Mouse (Mus musculus) fibroblast of lung, adult 2 months (primary cell): ENCODE measurements around the gene Slc12a1.

Experiments used
- DNase-seq: peaks from one replicate; pipeline ENCODE4 v3.0.0-alpha.2; 2011; ENCODE audit warnings: low read depth

Slc12a1 gene

GRCm38 (mm10) chr2:125208894-125209596 lies 56.7 kb downstream of the Slc12a1 start:
- no peak for DNase-seq

- no peak for DNase-seq
Measured at GRCm38 (mm10) chr2:125211831-125212510, 59.7 kb downstream of the Slc12a1 start.

- DNase-seq: peak; percentile 36
Measured at GRCm38 (mm10) chr2:125214592-125214991, 62.3 kb downstream of the Slc12a1 start.

DNA sequence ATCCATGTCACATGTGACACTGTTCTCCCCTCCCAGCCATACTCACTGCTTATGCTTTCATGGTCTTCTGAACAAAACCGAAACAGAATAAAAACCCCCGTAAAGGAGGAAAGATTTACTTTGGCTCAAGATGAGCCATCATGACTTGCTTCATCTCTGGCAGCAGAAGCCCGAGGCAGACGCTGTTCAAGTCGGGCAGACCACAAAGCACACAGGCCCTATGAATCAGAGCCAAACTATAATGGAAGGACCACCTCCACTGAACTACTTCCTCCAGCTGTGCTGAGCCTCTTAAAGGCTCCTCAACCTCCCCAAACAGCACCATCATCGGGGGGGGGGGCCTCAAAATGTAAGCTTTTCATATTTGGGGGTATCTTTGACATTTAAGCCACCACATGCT lies 65.0 kb downstream of the Slc12a1 start:
- DNase-seq: no peak

- no peak for DNase-seq
Measured at GRCm38 (mm10) chr2:125218566-125218965, 66.3 kb downstream of the Slc12a1 start.

DNA sequence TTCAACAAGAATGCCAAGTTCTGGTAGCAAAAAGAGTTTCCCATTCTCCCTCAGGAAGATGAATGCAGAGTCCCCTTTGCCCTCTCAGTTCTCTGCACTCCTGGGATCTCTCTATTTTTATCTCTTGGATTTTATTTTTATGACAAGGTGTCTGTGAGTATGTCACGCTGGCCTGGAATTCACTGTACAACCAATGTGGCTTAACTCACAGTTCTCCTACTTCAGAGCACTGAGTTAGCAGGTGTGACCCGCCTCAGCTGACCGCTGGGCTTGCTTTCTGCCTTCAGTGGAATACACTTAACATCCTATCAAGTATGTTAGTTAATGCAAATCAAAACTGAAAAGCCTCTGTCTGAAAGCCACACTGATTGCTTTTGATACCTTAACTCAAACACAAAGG lies 67.0 kb downstream of the Slc12a1 start:
- DNase-seq: no peak

- DNase-seq: no peak
Measured at GRCm38 (mm10) chr2:125221673-125222072, 69.4 kb downstream of the Slc12a1 start.

DNA sequence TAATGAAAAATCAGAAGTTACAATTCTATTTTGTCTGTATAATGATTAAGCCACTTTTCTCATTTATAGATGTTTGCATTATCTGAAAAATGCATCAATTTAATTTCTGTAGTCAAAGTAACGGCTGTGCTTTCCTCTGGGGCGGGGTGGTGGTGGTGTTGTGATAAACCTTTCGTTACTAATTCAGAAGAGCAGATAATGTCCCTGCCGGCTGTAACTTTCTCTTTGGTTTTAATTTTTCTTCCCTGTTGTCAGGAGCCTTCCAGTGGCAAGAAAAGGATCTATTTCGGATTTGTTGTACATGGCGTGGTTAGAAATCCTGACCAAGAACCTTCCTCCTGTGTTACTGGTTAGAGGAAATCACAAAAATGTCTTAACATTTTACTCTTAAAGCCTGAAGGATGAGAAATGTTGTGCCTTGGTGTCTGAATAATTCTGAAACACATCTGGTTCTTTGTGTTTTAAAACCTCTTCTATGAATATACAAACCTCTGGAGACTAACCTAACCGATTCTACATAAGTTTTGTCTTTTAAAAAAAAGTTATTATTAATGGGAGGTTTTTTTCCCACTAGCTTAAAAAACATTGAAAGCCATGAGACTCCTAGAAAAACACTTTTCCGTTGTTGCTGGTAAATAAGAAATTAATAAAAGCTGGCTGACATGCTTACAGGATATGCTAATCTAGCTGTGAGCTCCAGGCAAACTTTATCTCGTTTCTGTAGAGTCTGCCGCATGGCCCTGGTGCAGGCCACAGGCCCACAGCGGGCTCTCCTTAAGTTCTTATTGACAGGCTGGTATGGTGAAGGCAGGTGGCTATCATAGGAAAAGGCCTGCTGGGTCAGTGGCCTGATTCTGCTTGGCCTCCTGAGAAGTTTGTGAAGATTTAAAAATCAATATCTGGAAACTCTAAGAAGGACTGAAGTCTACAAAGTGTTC lies 76.4 kb downstream of the Slc12a1 start:
- no peak for DNase-seq

DNA sequence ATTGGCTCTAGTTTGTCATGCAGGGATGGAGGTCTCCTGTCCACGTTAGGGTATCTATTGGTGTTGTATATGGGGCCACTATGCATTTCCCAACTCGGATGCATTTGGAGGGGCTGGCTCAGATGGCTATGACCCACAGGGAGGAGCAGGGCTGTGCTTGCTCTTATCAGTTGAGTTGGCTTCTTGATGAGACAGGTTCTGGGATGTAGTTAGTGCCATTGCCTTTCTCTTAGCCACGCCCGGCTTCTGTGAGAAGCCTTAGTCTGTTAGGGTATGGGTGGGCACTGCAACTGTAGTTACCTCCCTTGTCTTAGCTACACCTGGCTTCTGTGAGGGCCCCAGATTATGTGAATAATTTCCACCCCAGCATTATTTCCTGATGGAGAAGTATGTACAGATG lies 79.9 kb downstream of the Slc12a1 start:
- no peak for DNase-seq

GRCm38 (mm10) chr2:125233537-125233936 lies 81.2 kb downstream of the Slc12a1 start:
- no peak for DNase-seq

GRCm38 (mm10) chr2:125234049-125234448 lies 81.7 kb downstream of the Slc12a1 start:
- DNase-seq: no peak

- no peak for DNase-seq
Measured at GRCm38 (mm10) chr2:125245545-125246285, 93.4 kb downstream of the Slc12a1 start.

DNA sequence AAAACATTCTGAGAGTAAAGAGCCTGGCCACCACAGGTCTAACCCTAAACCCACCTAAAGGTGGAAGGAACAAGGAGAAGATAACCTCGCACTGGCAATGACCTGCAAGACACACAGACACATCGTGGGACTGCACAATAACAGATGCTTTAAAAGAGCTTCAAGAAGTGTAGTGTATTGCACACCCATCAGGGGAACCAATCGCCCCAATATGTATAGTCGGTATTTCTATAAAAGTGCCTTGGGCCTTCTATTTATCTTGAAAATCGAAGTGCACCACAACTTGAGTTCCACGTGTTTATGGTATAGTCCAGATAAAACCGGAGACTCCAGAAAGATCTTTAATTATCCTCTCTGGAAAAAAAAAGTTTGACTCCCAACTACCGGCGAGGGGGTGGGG lies 94.4 kb downstream of the Slc12a1 start:
- DNase-seq: no peak

DNA sequence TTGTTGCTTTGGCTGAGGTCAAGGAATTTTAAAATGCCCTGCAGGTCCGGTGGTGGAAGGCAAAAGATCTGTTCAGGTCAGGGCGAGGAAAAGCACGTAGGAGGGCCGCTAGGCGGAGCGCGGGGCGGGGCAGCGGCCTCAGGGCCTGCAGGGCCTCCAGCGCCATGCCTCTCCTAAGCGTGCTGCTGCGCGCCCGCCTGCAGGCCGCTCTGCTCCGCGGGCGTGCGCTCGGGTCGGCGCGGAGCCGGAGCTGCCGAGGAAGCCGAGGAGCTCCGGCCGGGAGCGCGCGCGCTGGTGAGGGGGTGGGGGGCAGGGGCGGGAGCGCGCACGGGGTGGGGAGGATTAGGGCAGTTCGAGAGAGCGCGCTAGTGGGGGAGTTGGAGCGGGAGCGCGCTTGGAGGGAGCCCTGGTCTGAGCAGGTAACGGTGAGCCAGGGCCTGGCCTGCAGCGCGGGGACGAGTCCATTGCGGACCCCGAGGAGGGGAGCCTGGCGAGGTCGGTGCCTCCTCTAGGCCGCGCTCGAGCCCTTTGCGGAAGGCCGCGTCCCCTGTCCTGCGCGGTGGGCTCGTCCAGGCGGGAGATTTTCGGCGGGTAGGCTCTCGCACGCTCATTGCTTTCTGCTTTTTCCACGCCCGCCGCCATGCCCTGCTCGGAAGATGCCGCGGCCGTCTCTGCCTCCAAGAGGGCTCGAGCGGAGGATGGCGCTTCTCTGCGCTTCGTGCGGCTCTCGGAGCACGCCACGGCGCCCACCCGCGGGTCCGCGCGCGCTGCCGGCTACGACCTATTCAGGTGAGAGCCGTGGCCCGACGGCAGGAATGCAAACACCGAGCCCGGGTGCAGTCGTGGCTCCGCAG lies 95.0 kb downstream of the Slc12a1 start, which contains the start of gene Dut:
Gene Dut, plus strand, starts transcription at position 83 of the 854 bp plus-strand sequence.
- DNase-seq: peak; percentile 78

DNA sequence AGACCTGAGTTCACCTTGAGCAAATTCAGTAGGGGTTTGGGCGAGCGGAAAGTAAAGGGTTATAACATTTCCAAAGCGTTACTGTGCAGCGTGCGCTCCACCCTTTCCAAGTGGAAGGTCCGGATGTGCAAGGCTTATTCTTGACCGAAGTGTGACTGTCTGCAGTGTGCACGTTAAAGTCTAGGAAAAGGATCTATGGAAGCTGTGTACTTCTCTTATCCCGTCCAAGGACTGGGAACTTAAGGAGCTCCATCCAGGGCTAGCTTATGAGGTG lies 95.6 kb downstream of the Slc12a1 start:
- DNase-seq: no peak

DNA sequence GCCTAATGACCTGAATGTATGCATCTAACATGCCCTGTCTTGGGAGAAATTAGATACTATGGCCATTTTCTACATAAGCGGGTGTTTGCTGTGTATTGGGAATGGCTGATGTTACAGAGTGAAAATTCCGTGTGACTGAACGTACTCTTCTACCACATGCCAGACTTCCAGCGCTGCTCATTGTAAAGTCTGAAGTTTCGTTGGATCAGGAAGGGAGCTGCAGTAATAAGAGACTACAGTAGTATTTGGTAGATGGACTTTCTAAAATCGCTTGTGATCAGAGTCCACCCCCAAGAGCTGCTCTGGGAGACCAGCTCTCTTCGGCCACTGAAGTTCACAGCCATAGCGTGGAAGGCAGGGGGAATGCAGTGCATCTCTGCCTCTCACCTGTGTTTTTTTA lies 96.0 kb downstream of the Slc12a1 start:
- DNase-seq: no peak

DNA sequence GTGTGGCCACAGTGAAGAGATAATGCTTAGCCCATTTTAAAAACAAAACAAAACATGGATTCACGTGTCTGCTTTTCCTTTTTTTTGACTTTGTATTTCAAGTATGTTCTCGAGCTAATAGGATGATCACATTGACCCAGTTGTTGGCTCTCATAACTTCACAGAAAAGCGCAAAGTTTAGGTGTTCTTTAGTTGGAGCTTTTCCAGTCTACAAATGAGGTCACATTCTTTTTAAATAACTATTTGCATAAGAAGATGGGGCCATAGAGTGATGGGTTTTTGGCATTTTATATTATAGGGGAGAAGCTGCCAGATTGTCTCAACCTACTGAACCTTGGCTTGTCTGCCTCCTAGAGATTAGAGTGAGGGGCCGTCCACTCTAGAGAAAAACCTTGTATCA lies 97.0 kb downstream of the Slc12a1 start:
- DNase-seq: no peak

DNA sequence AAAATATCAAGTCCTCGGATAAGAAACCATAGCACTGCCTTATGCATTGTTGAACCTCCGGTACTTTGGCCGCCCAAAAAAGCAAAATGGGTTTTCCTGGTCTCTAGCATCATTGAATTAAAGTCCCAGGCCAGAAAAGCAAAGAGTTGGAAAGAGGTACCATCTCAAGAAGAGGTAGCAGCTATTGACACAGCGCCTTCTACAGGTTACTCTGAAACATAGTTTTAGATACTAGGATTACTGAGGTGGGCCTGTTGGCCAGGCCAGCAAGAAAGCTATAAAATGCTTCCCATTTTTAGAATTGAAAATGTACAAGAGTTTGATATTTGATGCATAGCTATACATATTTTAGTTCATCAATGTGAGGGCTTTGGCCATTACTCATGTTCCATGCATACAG lies 97.6 kb downstream of the Slc12a1 start:
- DNase-seq: no peak

- DNase-seq: no peak
Measured at GRCm38 (mm10) chr2:125251781-125252180, 99.5 kb downstream of the Slc12a1 start.

DNA sequence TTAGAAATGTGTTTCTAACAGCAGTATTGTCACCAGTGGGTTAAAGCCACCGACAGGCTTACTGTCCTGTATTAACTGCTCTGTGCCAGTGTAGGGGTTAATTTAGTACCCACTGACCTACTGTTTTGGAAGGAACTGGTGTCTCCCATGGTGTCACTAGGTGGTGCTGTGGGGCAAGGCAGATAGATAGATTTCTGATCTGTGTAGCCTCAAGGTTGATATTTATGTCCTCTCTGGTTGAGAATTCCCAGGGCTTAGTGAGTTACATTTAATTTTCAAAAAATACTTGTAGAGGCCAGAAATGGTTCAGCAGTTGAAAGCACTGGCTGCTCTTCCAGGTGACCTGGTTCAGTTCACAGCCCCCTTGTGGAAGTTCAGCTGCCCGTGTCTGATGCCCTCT lies 100.0 kb downstream of the Slc12a1 start:
- DNase-seq: no peak

GRCm38 (mm10) chr2:125253699-125254098 lies 101.4 kb downstream of the Slc12a1 start:
- DNase-seq: no peak
